Mouse (Mus musculus): Measurements from ENCODE around the gene Olfml2b. TPM values are rescaled to one million over a fixed set of nuclear protein-coding genes. Genes with fewer than 3 reads are reported as not detected.

Gene Olfml2b
- total and polyA plus RNA-seq, 3 experiments = not detected

DNA sequence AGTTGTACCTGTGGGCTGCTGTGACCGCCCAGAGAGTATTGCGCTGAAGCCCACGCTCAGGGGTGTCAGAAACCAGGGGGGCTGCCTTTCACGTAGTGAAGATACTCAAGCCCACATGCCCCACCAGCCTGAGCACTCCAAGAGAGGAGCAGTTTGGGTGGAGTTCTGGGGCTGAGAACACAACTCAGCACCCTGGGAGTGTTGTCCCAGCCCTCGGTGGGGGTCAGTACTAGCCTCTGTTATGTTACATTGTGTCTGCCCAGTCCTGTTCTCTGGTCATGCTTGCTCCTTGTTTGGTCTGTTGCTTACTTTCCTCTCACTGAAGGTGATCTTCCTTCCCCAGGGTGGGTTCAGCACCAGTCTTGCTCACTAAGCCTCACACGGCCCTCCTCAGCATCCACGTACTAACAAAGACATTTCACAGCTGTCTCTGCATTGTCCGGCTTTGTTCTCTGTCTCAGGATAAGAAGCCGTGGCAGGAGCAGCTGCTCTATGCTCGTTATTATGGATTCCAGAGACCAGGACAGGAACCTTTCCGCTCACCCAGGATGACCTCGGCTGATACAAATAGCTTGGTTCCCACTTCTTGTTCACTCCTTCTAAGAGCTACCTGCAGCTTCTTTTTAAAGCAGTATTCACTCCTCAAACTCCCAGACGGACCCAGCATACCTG, 13.4 kb downstream of the Olfml2b start:
- no peak overlapping the region for H3K9ac ChIP-seq (ENCODE audit: control insufficient read depth, low read depth, low read length, poor library complexity, severe bottlenecking)
- H3K36me3 ChIP-seq (ENCODE audit: control insufficient read depth in 1 of 2, insufficient read depth in 2 of 2, low read length in 2 of 2) = no peaks in the 10 kb centered on the region
- H3K27me3 ChIP-seq (ENCODE audit: control insufficient read depth in 1 of 2, insufficient read depth in 2 of 2, low read length in 2 of 2) = no peaks in the 10 kb centered on the region
- no peak for DNase-seq (ENCODE audit: low read depth, low spot score)
- TF ChIP-seq MXI1 (IDR thresholded peaks at IDR 0.05; ENCODE audit: low read depth, low read length) = no peak
- no peak for TF ChIP-seq EP300 (IDR thresholded peaks at IDR 0.05; ENCODE audit: low read depth in 1 of 2, low read length in 2 of 2)
- no peak for TF ChIP-seq MYC (IDR thresholded peaks at IDR 0.05; ENCODE audit: low read depth, low read length)
- TF ChIP-seq TAL1 (IDR thresholded peaks at IDR 0.05; ENCODE audit: low read length) = no peak
- no peak for TF ChIP-seq ZMIZ1 (IDR thresholded peaks at IDR 0.05; ENCODE audit: low read depth, low read length)
- no peak for TF ChIP-seq MAFK (IDR thresholded peaks at IDR 0.05; ENCODE audit: borderline replicate concordance, low read depth, low read length)
- TF ChIP-seq RCOR1 (IDR thresholded peaks at IDR 0.05; ENCODE audit: low read depth, low read length) = no peak
- TF ChIP-seq NELFE (IDR thresholded peaks at IDR 0.05; ENCODE audit: low read depth, low read length) = no peak
- no peak for TF ChIP-seq POLR2AphosphoS2 (IDR thresholded peaks at IDR 0.05; ENCODE audit: low read length)
- TF ChIP-seq SIN3A (IDR thresholded peaks at IDR 0.05; ENCODE audit: low read length) = no peak
- TF ChIP-seq ZKSCAN1 (IDR thresholded peaks at IDR 0.05; ENCODE audit: low read depth, low read length) = no peak
- TF ChIP-seq KAT2A (conservative IDR thresholded peaks at IDR 0.05; ENCODE audit: low read depth, low read length) = no peak
- TF ChIP-seq ELF1 (IDR thresholded peaks at IDR 0.05; ENCODE audit: low read depth, low read length) = no peak
- no peak for TF ChIP-seq CTCF (IDR thresholded peaks at IDR 0.05 in 2 of 3, conservative IDR thresholded peaks at IDR 0.05 in 1 of 3; ENCODE audit: control insufficient read depth in 1 of 3, insufficient read depth in 1 of 3, low read depth in 2 of 3, low read length in 3 of 3, poor library complexity in 1 of 3, severe bottlenecking in 1 of 3)
- no peak for TF ChIP-seq TCF12 (IDR thresholded peaks at IDR 0.05; ENCODE audit: low read depth, low read length)
- no peak for TF ChIP-seq JUND (IDR thresholded peaks at IDR 0.05; ENCODE audit: low read depth, low read length)
- TF ChIP-seq UBTF (IDR thresholded peaks at IDR 0.05; ENCODE audit: borderline replicate concordance, insufficient read depth, low read depth, low read length) = no peak
- no peak for TF ChIP-seq MAX (IDR thresholded peaks at IDR 0.05; ENCODE audit: low read length)
- H3K4me3 ChIP-seq (ENCODE audit: control insufficient read depth in 1 of 2, insufficient read depth in 1 of 2, low read depth in 2 of 2, low read length in 2 of 2) = no peak overlapping the region
- H3K27ac ChIP-seq (ENCODE audit: control insufficient read depth, low read depth, low read length) = no peak overlapping the region
- no peaks in the 10 kb centered on the region for H3K79me2 ChIP-seq (ENCODE audit: control insufficient read depth, insufficient read depth, low read length, poor library complexity)
- H3K9me3 ChIP-seq (replicated peaks; ENCODE audit: insufficient read depth, low read length) = no peaks in the 10 kb centered on the region
- H3K4me1 ChIP-seq (ENCODE audit: control insufficient read depth in 1 of 2, insufficient read depth in 2 of 2, low read length in 2 of 2) = no peaks in the 10 kb centered on the region

DNA sequence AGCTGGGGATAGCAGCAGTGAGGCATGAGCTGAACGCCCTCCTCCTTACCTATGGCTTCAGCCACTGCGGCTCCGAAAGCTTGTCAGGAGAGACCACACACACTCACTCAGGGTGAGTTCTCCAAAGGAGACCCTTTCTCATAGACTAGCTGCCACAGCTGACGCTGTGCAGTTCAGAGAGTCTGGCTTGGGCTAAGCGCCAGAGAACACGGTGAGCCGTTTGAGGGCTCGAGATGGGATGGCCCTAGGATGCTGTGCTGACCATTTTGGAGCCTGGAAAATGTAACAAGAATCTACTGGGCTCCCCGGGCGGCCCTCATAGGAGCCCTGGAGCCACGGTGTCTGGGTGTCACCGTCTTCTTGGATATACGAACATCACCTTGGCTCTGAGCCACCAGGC, 14.9 kb downstream of the Olfml2b start:
- Histone ChIP-seq H3K27me3 (ENCODE audit: control insufficient read depth in 1 of 2, insufficient read depth in 2 of 2, low read length in 2 of 2) (no peaks in the 10 kb centered on the region), H3K4me1 (ENCODE audit: control insufficient read depth in 1 of 2, insufficient read depth in 2 of 2, low read length in 2 of 2) (no peaks in the 10 kb centered on the region), H3K4me3 (ENCODE audit: control insufficient read depth in 1 of 2, insufficient read depth in 1 of 2, low read depth in 2 of 2, low read length in 2 of 2) (no peak overlapping the region), H3K9ac (ENCODE audit: control insufficient read depth, low read depth, low read length, poor library complexity, severe bottlenecking) (no peak overlapping the region), H3K36me3 (ENCODE audit: control insufficient read depth in 1 of 2, insufficient read depth in 2 of 2, low read length in 2 of 2) (no peaks in the 10 kb centered on the region), H3K27ac (ENCODE audit: control insufficient read depth, low read depth, low read length) (no peak overlapping the region), H3K79me2 (ENCODE audit: control insufficient read depth, insufficient read depth, low read length, poor library complexity) (no peaks in the 10 kb centered on the region), H3K9me3 (replicated peaks; ENCODE audit: insufficient read depth, low read length) (no peaks in the 10 kb centered on the region)
- DNase-seq (ENCODE audit: low read depth, low spot score) = no peak
- TF ChIP-seq ZNF384 (IDR thresholded peaks at IDR 0.05; ENCODE audit: low read depth, low read length) (no peak), ZKSCAN1 (IDR thresholded peaks at IDR 0.05; ENCODE audit: low read depth, low read length) (no peak), BHLHE40 (IDR thresholded peaks at IDR 0.05; ENCODE audit: borderline replicate concordance, low read depth, low read length) (no peak), ELF1 (IDR thresholded peaks at IDR 0.05; ENCODE audit: low read depth, low read length) (no peak), GATA1 (IDR thresholded peaks at IDR 0.05; ENCODE audit: low read depth, low read length) (no peak), RCOR1 (IDR thresholded peaks at IDR 0.05; ENCODE audit: low read depth, low read length) (no peak), CTCF (IDR thresholded peaks at IDR 0.05 in 2 of 3, conservative IDR thresholded peaks at IDR 0.05 in 1 of 3; ENCODE audit: control insufficient read depth in 1 of 3, insufficient read depth in 1 of 3, low read depth in 2 of 3, low read length in 3 of 3, poor library complexity in 1 of 3, severe bottlenecking in 1 of 3) (no peak), TCF12 (IDR thresholded peaks at IDR 0.05; ENCODE audit: low read depth, low read length) (no peak), JUND (IDR thresholded peaks at IDR 0.05; ENCODE audit: low read depth, low read length) (no peak), USF2 (IDR thresholded peaks at IDR 0.05; ENCODE audit: borderline replicate concordance in 1 of 2, insufficient read depth in 1 of 2, low read depth in 1 of 2, low read length in 2 of 2) (no peak), POLR2AphosphoS2 (IDR thresholded peaks at IDR 0.05; ENCODE audit: low read length) (no peak), ZMIZ1 (IDR thresholded peaks at IDR 0.05; ENCODE audit: low read depth, low read length) (no peak), KAT2A (conservative IDR thresholded peaks at IDR 0.05; ENCODE audit: low read depth, low read length) (no peak), MAZ (IDR thresholded peaks at IDR 0.05; ENCODE audit: low read depth, low read length) (no peak), MAFK (IDR thresholded peaks at IDR 0.05; ENCODE audit: borderline replicate concordance, low read depth, low read length) (no peak), UBTF (IDR thresholded peaks at IDR 0.05; ENCODE audit: borderline replicate concordance, insufficient read depth, low read depth, low read length) (no peak), SMC3 (IDR thresholded peaks at IDR 0.05; ENCODE audit: low read depth, low read length) (no peak), EP300 (IDR thresholded peaks at IDR 0.05; ENCODE audit: low read depth in 1 of 2, low read length in 2 of 2) (no peak)
